Mouse (Mus musculus): ENCODE measurements at regions not wholly inside any gene's neighbourhood (a gene's known extent, or its start where the extent isn't known, plus 50 kb on each side); places are given as distances from the start of the nearest gene placed in this dataset.

- TF ChIP-seq CTCF (conservative IDR thresholded peaks at IDR 0.05; ENCODE audit: low read length): no peak
- TF ChIP-seq NANOG (IDR thresholded peaks at IDR 0.05; ENCODE audit: borderline replicate concordance, low read length): no peak
- TF ChIP-seq POU5F1 (IDR thresholded peaks at IDR 0.05; ENCODE audit: borderline replicate concordance, low read length): no peak
- Histone ChIP-seq H3K27me3 (ENCODE audit: insufficient read depth, low read length) (0 out of 2 replicates have a peak, but pooled peaks cover 4% of the 10 kb centered on the region), H3K4me3 (replicated peaks; ENCODE audit: low read length) (no peak overlapping the region)
These were observed 63.7 kb upstream of the Mbnl2 start for GRCm38 (mm10) chr14:120211741-120212140.

GRCm38 (mm10) chr14:120212626-120213025 is 62.8 kb upstream of the Mbnl2 start:
- TF ChIP-seq CTCF (conservative IDR thresholded peaks at IDR 0.05; ENCODE audit: low read length) (no peak), POU5F1 (IDR thresholded peaks at IDR 0.05; ENCODE audit: borderline replicate concordance, low read length) (no peak), NANOG (IDR thresholded peaks at IDR 0.05; ENCODE audit: borderline replicate concordance, low read length) (no peak)
- no peaks in the 10 kb centered on the region for H3K36me3 ChIP-seq (ENCODE audit: insufficient read depth, low read length)

More at GRCm38 (mm10) chr14:120211741-120212140, 63.7 kb upstream of the Mbnl2 start:
- Histone ChIP-seq H3K9me3 (ENCODE audit: low read length) (no peaks in the 10 kb centered on the region), H3K36me3 (ENCODE audit: insufficient read depth, low read length) (no peaks in the 10 kb centered on the region), H3K4me1 (replicated peaks; ENCODE audit: low read depth, low read length) (no peaks in the 10 kb centered on the region)

GRCm38 (mm10) chr14:120219224-120219623 is 56.2 kb upstream of the Mbnl2 start:
- H3K9me3 ChIP-seq (ENCODE audit: low read length): no peaks in the 10 kb centered on the region
- TF ChIP-seq CTCF (conservative IDR thresholded peaks at IDR 0.05; ENCODE audit: low read length): no peak
- TF ChIP-seq NANOG (IDR thresholded peaks at IDR 0.05; ENCODE audit: borderline replicate concordance, low read length): no peak
- TF ChIP-seq POU5F1 (IDR thresholded peaks at IDR 0.05; ENCODE audit: borderline replicate concordance, low read length): no peak
- H3K4me1 ChIP-seq (replicated peaks; ENCODE audit: low read depth, low read length): no peaks in the 10 kb centered on the region
- no peak overlapping the region for H3K4me3 ChIP-seq (replicated peaks; ENCODE audit: low read length)
- H3K27me3 ChIP-seq (ENCODE audit: insufficient read depth, low read length): no peaks in the 10 kb centered on the region; the same call in 1 of the 2 replicates
- no peaks in the 10 kb centered on the region for H3K36me3 ChIP-seq (ENCODE audit: insufficient read depth, low read length)

More at GRCm38 (mm10) chr14:120212626-120213025, 62.8 kb upstream of the Mbnl2 start:
- no peaks in the 10 kb centered on the region for H3K4me1 ChIP-seq (replicated peaks; ENCODE audit: low read depth, low read length)
- H3K27me3 ChIP-seq (ENCODE audit: insufficient read depth, low read length): 0 out of 2 replicates have a peak, but pooled peaks cover 4% of the 10 kb centered on the region
- H3K4me3 ChIP-seq (replicated peaks; ENCODE audit: low read length): no peak overlapping the region
- H3K9me3 ChIP-seq (ENCODE audit: low read length): no peaks in the 10 kb centered on the region

GRCm38 (mm10) chr14:120223528-120224201 is 51.8 kb upstream of the Mbnl2 start:
- no peaks in the 10 kb centered on the region; the same call in 1 of the 2 replicates for H3K27me3 ChIP-seq (ENCODE audit: insufficient read depth, low read length)
- no peaks in the 10 kb centered on the region for H3K9me3 ChIP-seq (ENCODE audit: low read length)
- no peaks in the 10 kb centered on the region for H3K36me3 ChIP-seq (ENCODE audit: insufficient read depth, low read length)
- TF ChIP-seq NANOG (IDR thresholded peaks at IDR 0.05; ENCODE audit: borderline replicate concordance, low read length): no peak
- no peak for TF ChIP-seq POU5F1 (IDR thresholded peaks at IDR 0.05; ENCODE audit: borderline replicate concordance, low read length)
- no peak for TF ChIP-seq CTCF (conservative IDR thresholded peaks at IDR 0.05; ENCODE audit: low read length)
- no peaks in the 10 kb centered on the region for H3K4me1 ChIP-seq (replicated peaks; ENCODE audit: low read depth, low read length)
- H3K4me3 ChIP-seq (replicated peaks; ENCODE audit: low read length): no peak overlapping the region

GRCm38 (mm10) chr14:120224202-120224846 is 51.1 kb upstream of the Mbnl2 start:
- H3K36me3 ChIP-seq (ENCODE audit: insufficient read depth, low read length): no peaks in the 10 kb centered on the region
- no peak overlapping the region for H3K4me3 ChIP-seq (replicated peaks; ENCODE audit: low read length)
- no peaks in the 10 kb centered on the region for H3K9me3 ChIP-seq (ENCODE audit: low read length)
- H3K4me1 ChIP-seq (replicated peaks; ENCODE audit: low read depth, low read length): no peaks in the 10 kb centered on the region
- TF ChIP-seq POU5F1 (IDR thresholded peaks at IDR 0.05; ENCODE audit: borderline replicate concordance, low read length): no peak
- no peak for TF ChIP-seq NANOG (IDR thresholded peaks at IDR 0.05; ENCODE audit: borderline replicate concordance, low read length)
- TF ChIP-seq CTCF (conservative IDR thresholded peaks at IDR 0.05; ENCODE audit: low read length): no peak
- H3K27me3 ChIP-seq (ENCODE audit: insufficient read depth, low read length): no peaks in the 10 kb centered on the region; the same call in 1 of the 2 replicates

GRCm38 (mm10) chr14:120225657-120226056 is 49.8 kb upstream of the Mbnl2 start:
- no peaks in the 10 kb centered on the region for H3K9me3 ChIP-seq (ENCODE audit: low read length)
- TF ChIP-seq POU5F1 (IDR thresholded peaks at IDR 0.05; ENCODE audit: borderline replicate concordance, low read length): no peak
- TF ChIP-seq CTCF (conservative IDR thresholded peaks at IDR 0.05; ENCODE audit: low read length): no peak
- no peak for TF ChIP-seq NANOG (IDR thresholded peaks at IDR 0.05; ENCODE audit: borderline replicate concordance, low read length)
- H3K4me1 ChIP-seq (replicated peaks; ENCODE audit: low read depth, low read length): no peaks in the 10 kb centered on the region
- no peak overlapping the region for H3K4me3 ChIP-seq (replicated peaks; ENCODE audit: low read length)
- H3K27me3 ChIP-seq (ENCODE audit: insufficient read depth, low read length): no peaks in the 10 kb centered on the region; the same call in 1 of the 2 replicates
- no peaks in the 10 kb centered on the region for H3K36me3 ChIP-seq (ENCODE audit: insufficient read depth, low read length)

Measured in E14TG2a.4 (cell line).